Mouse (Mus musculus) small intestine, adult 2 months (tissue): ENCODE results near the gene Slc16a9. TPM values are rescaled to one million over a fixed set of nuclear protein-coding genes. Genes with fewer than 3 reads are reported as not detected.

Experiments used
- H3K27ac ChIP-seq: fragments of 200-500 bp; 2 replicates; pipeline ENCODE4 v1.5.1; 2012; ENCODE audit warnings: low read depth, low read length, control low read depth, inconsistent platforms; ENCODE audit not compliant: insufficient read depth
- H3K27me3 ChIP-seq: fragments of 200-500 bp; 2 replicates; pipeline ENCODE4 v1.6.1; 2012; ENCODE audit warnings: mild to moderate bottlenecking, moderate library complexity, low read length, inconsistent platforms; ENCODE audit not compliant: control insufficient read depth, insufficient read depth
- H3K36me3 ChIP-seq: fragments of 200-500 bp; 2 replicates; pipeline ENCODE4 v1.6.1; 2012; ENCODE audit warnings: mild to moderate bottlenecking, low read length, control low read depth, inconsistent platforms; ENCODE audit not compliant: control insufficient read depth, insufficient read depth
- H3K4me1 ChIP-seq: fragments of 200-500 bp; 2 replicates; pipeline ENCODE4 v1.6.1; 2012; ENCODE audit warnings: low read length, inconsistent platforms, mixed read lengths; ENCODE audit not compliant: control insufficient read depth, insufficient read depth, insufficient read length
- H3K4me3 ChIP-seq: fragments of 200-500 bp; 2 replicates; pipeline ENCODE4 v1.5.1; 2012; ENCODE audit warnings: low read depth, mild to moderate bottlenecking, control low read depth, inconsistent platforms, low read length, moderate library complexity
- CTCF ChIP-seq: fragments of 200-500 bp; IDR thresholded peaks from 2 replicates; pipeline ENCODE4 v1.5.1; 2012; ENCODE audit warnings: low read depth, mild to moderate bottlenecking, control low read depth, inconsistent platforms, low read length, moderate library complexity, mixed read lengths; ENCODE audit not compliant: insufficient replicate concordance, insufficient read length; ENCODE audit errors: extremely low read depth
- POLR2A ChIP-seq: fragments of 200-500 bp; IDR thresholded peaks from 2 replicates; pipeline ENCODE4 v1.6.1; 2012; ENCODE audit warnings: low read depth, mild to moderate bottlenecking, control low read depth, inconsistent platforms, low read length, moderate library complexity
- WGBS: fragments of 180-500 bp; shearing (Covaris S2); methylation state at CpG from one replicate; pipeline ENCODE4 v1.1.7; 2018; 5-methylcytosine and 5-hydroxymethylcytosine counted together
- polyA plus RNA-seq: library from polyadenylated mRNA; depleted of rRNA; stranded (reverse); fragments of >200 nt; gene quantifications from 2 replicates; pipeline ENCODE4 v1.2.3, GENCODE M21; 2012

Gene Slc16a9
- polyA plus RNA-seq, 1 experiment: 0.35 TPM

GRCm38 (mm10) chr10:70287825-70288235 is 42.9 kb downstream of the Slc16a9 start:
- no peak for TF ChIP-seq CTCF
- TF ChIP-seq POLR2A: no peak
- WGBS: 7% methylated on average over 9 of the region's 9 CpGs

GRCm38 (mm10) chr10:70288406-70289327 is 43.8 kb downstream of the Slc16a9 start:
- 68% methylated on average over 14 of the region's 14 CpGs for WGBS
- H3K27me3 ChIP-seq: no peaks in the 10 kb centered on the region
- TF ChIP-seq CTCF: no peak
- no peak for TF ChIP-seq POLR2A
- no peak overlapping the region for H3K27ac ChIP-seq
- peaks cover 4% of the 10 kb centered on the region; the same call in 1 of the 2 replicates for H3K4me1 ChIP-seq
- H3K4me3 ChIP-seq: no peak overlapping the region
- H3K36me3 ChIP-seq: no peaks in the 10 kb centered on the region

More at GRCm38 (mm10) chr10:70287825-70288235, 42.9 kb downstream of the Slc16a9 start:
- Histone ChIP-seq H3K4me3 (0 out of 2 replicates have a peak overlapping the region, but pooled peaks have one; percentile 17), H3K36me3 (no peaks in the 10 kb centered on the region), H3K27ac (no peak overlapping the region), H3K27me3 (no peaks in the 10 kb centered on the region), H3K4me1 (peaks cover 4% of the 10 kb centered on the region; the same call in 1 of the 2 replicates)

GRCm38 (mm10) chr10:70292014-70292413 is 47.1 kb downstream of the Slc16a9 start:
- no peaks in the 10 kb centered on the region for H3K36me3 ChIP-seq
- TF ChIP-seq CTCF (no peak), POLR2A (no peak)
- no peaks in the 10 kb centered on the region for H3K27me3 ChIP-seq
- no peak overlapping the region for H3K27ac ChIP-seq
- peaks cover 5% of the 10 kb centered on the region; the same call in 1 of the 2 replicates for H3K4me1 ChIP-seq
- 32% methylated on average over 7 of the region's 7 CpGs for WGBS
- H3K4me3 ChIP-seq: no peak overlapping the region

- TF ChIP-seq CTCF: no peak
- no peak for TF ChIP-seq POLR2A
- 42% methylated on average over 8 of the region's 8 CpGs for WGBS
- Histone ChIP-seq H3K27ac (no peak overlapping the region), H3K36me3 (no peaks in the 10 kb centered on the region), H3K27me3 (no peaks in the 10 kb centered on the region), H3K4me3 (no peak overlapping the region), H3K4me1 (peaks cover 2% of the 10 kb centered on the region; the same call in 1 of the 2 replicates)
Observed at GRCm38 (mm10) chr10:70294094-70294493, 49.2 kb downstream of the Slc16a9 start.

GRCm38 (mm10) chr10:70296531-70297366 is 51.8 kb downstream of the Slc16a9 start:
- H3K27ac ChIP-seq: no peak overlapping the region
- no peaks in the 10 kb centered on the region for H3K36me3 ChIP-seq
- TF ChIP-seq CTCF (peak; percentile 86; the same call in 1 of the 2 replicates), POLR2A (no peak)
- H3K27me3 ChIP-seq: no peaks in the 10 kb centered on the region
- peak overlapping the region; percentile 21; the same call in 1 of the 2 replicates for H3K4me3 ChIP-seq
- peaks cover 2% of the 10 kb centered on the region; the same call in 1 of the 2 replicates for H3K4me1 ChIP-seq
- WGBS: 3% methylated on average over 19 of the region's 20 CpGs

- no peak overlapping the region for H3K27ac ChIP-seq
- whole genome bisulfite sequencing: 68% methylated on average over 2 of the region's 2 CpGs
- H3K27me3 ChIP-seq: no peaks in the 10 kb centered on the region
- peaks cover 2% of the 10 kb centered on the region; the same call in 1 of the 2 replicates for H3K4me1 ChIP-seq
- no peaks in the 10 kb centered on the region for H3K36me3 ChIP-seq
- no peak for TF ChIP-seq POLR2A
- no peak for TF ChIP-seq CTCF
- H3K4me3 ChIP-seq: no peak overlapping the region
Observed at GRCm38 (mm10) chr10:70299118-70299517, 54.2 kb downstream of the Slc16a9 start.
